Mouse (Mus musculus) stomach, embryonic 15.5 days (tissue): ENCODE measurements around the gene Tyk2. TPM values are rescaled to one million over a fixed set of nuclear protein-coding genes. Genes with fewer than 3 reads are reported as not detected.

Source experiments
- ATAC-seq: fragments of 200-750 bp; cut with Nextera tagmentation; 2 replicates; pipeline ENCODE4 v1.8.0; 2017; ENCODE audit warnings: low read depth, moderate number of reproducible peaks, moderate TSS enrichment; ENCODE audit not compliant: insufficient read depth, low FRiP score
- H3K27ac ChIP-seq: fragments of 300-500 bp; sonication (generic); 2 replicates; pipeline ENCODE4 v1.5.1; 2015; ENCODE audit warnings: mild to moderate bottlenecking, inconsistent platforms
- H3K27me3 ChIP-seq: fragments of 300-500 bp; sonication (generic); replicated peaks from 2 replicates; pipeline ENCODE4 v1.6.1; 2015; ENCODE audit warnings: inconsistent platforms
- H3K36me3 ChIP-seq: fragments of 300-500 bp; sonication (generic); 2 replicates; pipeline ENCODE4 v1.6.1; 2015; ENCODE audit warnings: inconsistent platforms
- H3K4me1 ChIP-seq: fragments of 300-500 bp; sonication (generic); 2 replicates; pipeline ENCODE4 v1.6.1; 2015; ENCODE audit warnings: inconsistent platforms
- H3K4me2 ChIP-seq: fragments of 300-500 bp; sonication (generic); 2 replicates; pipeline ENCODE4 v1.6.1; 2015; ENCODE audit warnings: mild to moderate bottlenecking, inconsistent platforms
- H3K4me3 ChIP-seq: fragments of 300-500 bp; sonication (generic); replicated peaks from 2 replicates; pipeline ENCODE4 v1.5.1; 2015; ENCODE audit warnings: inconsistent platforms
- H3K9ac ChIP-seq: fragments of 300-500 bp; sonication (generic); 2 replicates; pipeline ENCODE4 v1.6.1; 2015; ENCODE audit warnings: inconsistent platforms
- H3K9me3 ChIP-seq: fragments of 300-500 bp; sonication (generic); 2 replicates; pipeline ENCODE4 v1.6.1; 2016; ENCODE audit warnings: inconsistent platforms
- WGBS: fragments of 180-500 bp; shearing (Covaris S2); methylation state at CpG from one replicate; pipeline ENCODE4 v1.1.7; 2015; 5-methylcytosine and 5-hydroxymethylcytosine counted together
- polyA plus RNA-seq: library from polyadenylated mRNA; unstranded; fragments of >200 nt; fragmentation: Nextera tagmentation; extraction: Ambion mirVana; gene quantifications from 2 replicates; pipeline ENCODE4 v1.2.1, GENCODE M21; 2015

The Tyk2 gene
- polyA plus RNA-seq, 1 experiment from 2014 or later: 13.6 TPM

DNA sequence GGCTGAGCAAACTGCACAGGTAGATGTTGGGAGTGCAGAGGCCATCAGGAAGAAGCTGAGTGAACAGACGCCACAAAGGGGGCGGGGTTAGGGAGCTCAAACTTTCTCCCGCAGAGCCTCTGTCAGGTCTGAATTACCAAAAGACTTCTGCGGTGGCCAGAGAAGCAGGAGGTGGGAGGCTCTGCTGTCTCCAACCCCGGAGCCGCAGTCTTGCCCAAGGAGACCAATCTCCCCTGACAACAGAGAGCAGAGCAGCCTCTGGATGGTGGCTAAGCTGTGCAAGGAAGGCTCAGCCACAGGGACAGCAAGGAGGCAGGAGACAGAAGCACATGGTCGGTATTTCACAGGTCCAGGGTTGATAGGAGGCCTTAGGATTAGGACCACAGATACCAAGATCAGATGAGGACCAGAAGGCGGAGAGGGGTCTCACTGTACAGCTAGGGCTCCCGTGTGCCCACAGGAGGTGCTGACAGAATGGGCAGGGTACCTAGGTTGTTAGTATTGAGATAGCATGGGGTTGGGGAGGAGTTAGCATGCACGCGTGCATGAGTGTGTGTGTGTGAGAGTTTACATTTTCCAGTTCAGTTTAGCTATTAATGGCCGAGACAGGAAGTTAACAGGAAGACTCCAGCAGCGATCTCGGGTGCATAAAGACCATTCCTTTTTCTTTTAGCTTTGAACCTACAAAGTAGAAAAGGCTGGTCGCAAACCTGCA, 30.4 kb downstream of the Tyk2 start:
- Histone ChIP-seq H3K4me3 (no peak overlapping the region), H3K9ac (no peak overlapping the region; the same call in 1 of the 2 replicates), H3K27ac (no peak overlapping the region), H3K27me3 (no peaks in the 10 kb centered on the region), H3K4me2 (peak overlapping the region; percentile 8; the same call in 1 of the 2 replicates), H3K4me1 (no peaks in the 10 kb centered on the region), H3K9me3 (no peaks in the 10 kb centered on the region), H3K36me3 (no peaks in the 10 kb centered on the region)
- ATAC-seq: no peak
- 37% methylated on average over 15 of the region's 15 CpGs for WGBS

DNA sequence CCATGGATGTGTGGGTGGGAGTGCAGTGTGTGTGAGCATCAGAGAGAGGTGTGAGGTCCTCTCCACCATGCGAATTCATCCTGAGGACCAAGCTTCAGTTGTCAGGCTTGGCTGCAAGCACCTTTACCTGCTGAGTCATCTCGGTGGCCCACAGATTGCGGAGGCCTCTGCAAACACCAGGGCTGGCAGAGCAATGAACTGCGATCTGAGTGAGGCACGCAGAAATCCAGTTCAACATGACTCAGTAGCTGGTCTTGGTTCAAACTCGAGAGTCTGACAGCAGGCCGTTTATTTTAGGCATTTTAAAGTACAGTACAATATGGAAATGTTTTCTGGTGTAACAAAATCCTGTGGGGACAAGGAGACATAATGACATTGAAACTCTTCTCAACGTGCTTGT, 33.2 kb downstream of the Tyk2 start:
- 62% methylated on average over 8 of the region's 8 CpGs for WGBS
- Histone ChIP-seq H3K4me3 (no peak overlapping the region), H3K9me3 (no peaks in the 10 kb centered on the region), H3K9ac (no peak overlapping the region), H3K4me2 (no peak overlapping the region), H3K4me1 (no peaks in the 10 kb centered on the region), H3K27me3 (no peaks in the 10 kb centered on the region), H3K36me3 (no peaks in the 10 kb centered on the region), H3K27ac (no peak overlapping the region)
- ATAC-seq: no peak

DNA sequence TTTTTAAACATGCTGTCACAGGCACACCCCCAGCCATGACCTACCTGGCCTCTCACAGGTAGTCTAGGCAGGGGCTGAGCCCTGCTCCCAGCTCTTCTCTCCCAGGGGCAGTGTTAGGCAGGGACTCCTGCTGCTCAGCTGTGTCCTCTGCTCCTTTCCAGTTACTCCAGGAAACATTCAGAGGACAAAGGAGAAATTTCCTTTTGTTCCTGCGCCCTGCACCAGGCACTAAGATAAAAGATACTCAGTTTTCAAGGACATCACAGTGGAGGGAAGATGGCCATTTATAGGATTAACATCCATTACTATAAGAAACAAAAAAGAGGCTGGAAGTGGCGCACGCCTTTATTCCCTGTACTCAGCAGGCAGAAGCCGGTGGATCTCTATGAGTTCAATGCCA, 35.1 kb downstream of the Tyk2 start:
- Histone ChIP-seq H3K27ac (no peak overlapping the region), H3K9ac (no peak overlapping the region), H3K36me3 (no peaks in the 10 kb centered on the region), H3K27me3 (no peaks in the 10 kb centered on the region), H3K4me3 (no peak overlapping the region), H3K4me2 (no peak overlapping the region), H3K4me1 (peaks cover under 1% of the 10 kb centered on the region; the same call in 1 of the 2 replicates), H3K9me3 (no peaks in the 10 kb centered on the region)
- no peak for ATAC-seq
- WGBS: 87% methylated on average over 4 of the region's 4 CpGs

DNA sequence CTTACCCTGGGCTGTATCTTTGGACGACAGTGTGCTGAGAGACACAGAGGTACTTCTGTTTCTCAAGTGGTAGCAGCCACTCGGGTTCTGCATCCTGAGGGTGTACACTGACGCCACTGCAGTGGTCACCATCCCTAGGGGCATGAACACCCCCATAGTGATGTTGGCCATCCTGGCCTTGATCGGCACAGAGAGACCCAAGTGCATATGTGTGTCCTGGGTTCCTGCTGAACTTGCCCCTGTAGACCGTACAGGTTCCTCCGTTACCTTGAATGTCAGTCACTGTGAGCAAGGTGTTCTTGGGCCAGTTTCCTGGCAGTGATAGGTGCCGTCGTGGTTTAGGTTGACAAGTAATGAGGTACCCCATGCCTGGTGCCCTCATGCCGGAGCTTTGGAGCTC, 37.6 kb downstream of the Tyk2 start:
- H3K36me3 ChIP-seq: peaks cover 19% of the 10 kb centered on the region
- no peak overlapping the region for H3K4me2 ChIP-seq
- no peak for ATAC-seq
- WGBS: 93% methylated on average over 9 of the region's 9 CpGs
- H3K9me3 ChIP-seq: no peaks in the 10 kb centered on the region
- H3K4me3 ChIP-seq: no peak overlapping the region
- H3K27ac ChIP-seq: no peak overlapping the region
- no peak overlapping the region for H3K9ac ChIP-seq
- H3K4me1 ChIP-seq: peaks cover 11% of the 10 kb centered on the region
- H3K27me3 ChIP-seq: no peaks in the 10 kb centered on the region

DNA sequence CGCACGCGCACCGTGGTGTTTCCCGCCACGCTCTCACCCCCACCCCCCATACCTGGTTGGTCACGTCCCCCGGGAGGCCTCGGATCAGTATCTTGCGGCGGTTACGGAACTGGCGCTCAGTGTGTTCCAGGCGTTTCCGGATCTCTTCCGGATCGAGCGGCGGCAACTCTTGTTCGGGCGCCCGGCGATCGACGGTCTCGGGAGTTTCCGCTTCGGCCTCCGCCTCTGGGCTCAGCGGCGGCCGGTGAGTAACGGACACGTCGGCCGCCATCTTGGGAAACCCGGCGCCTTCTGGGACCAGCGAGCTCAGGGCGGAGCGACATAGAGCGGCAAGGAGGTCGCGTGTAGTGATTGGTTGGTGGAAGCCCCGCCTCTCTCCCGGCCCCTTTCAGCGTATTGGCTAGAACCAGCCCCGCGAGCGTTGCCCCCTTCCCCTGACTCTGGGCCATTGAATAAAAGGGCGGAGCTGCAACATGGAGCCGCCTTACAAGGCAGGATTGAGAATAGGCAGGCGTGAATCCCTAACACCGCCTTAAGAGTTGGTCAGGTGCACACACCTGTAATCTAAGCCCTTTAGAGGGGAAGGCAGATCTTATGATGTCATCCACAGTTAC, 39.2 kb downstream of the Tyk2 start, which contains the start of the genes Gm38431 and Raver1:
Gm38431 (minus strand) TSS at position 291 of the 614 bp plus-strand sequence.
Raver1 (minus strand) TSS at position 302 of the 614 bp plus-strand sequence.
- ATAC-seq: peak; percentile 100

DNA sequence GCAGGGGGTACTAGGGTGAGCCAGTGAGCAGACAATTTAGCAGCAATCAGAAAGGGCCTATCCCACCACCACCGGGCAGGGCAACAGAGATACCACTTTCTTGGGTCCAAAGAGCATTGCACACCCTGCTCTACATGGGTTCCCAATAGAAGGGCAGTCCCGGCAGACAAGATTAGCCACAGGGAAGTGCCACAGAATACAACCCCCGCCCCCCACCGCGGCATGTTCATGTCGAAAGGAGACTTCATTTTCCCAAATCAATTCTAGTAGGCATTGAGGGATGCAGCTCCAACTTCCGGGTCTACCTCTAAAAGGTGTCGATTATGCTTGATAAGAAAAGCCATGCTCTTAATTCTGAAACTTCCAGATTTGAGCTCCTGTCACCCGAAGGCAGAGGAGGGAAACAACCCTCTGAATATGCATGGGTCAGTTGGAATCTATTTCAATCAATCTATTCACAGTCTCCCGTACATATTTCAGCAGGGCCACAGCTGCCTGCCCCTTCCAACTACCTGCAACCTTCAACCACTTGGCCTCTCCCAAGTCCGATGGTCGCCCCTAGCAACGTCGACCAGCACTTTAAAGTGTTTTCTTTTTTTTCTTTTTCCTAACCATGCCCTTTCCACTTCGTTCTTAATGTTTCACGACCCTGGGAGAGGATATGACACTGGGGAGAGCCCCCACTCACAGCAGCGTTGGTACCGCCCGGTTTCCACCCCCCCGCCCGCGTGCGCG, 39.9 kb downstream of the Tyk2 start:
- no peaks in the 10 kb centered on the region for H3K27me3 ChIP-seq
- WGBS: 2% methylated on average over 24 of the region's 24 CpGs
- H3K36me3 ChIP-seq: peaks cover 35% of the 10 kb centered on the region
- H3K9me3 ChIP-seq: no peaks in the 10 kb centered on the region
- H3K4me2 ChIP-seq: peak overlapping the region; percentile 71
- peaks cover 11% of the 10 kb centered on the region for H3K4me1 ChIP-seq
- peak overlapping the region; percentile 92 for H3K27ac ChIP-seq
- H3K4me3 ChIP-seq: peak overlapping the region; percentile 75
- peak; percentile 3; the same call in 1 of the 2 replicates for ATAC-seq
- peak overlapping the region; percentile 62 for H3K9ac ChIP-seq

More for the DNA sequence above, 39.2 kb downstream of the Tyk2 start, which contains the start of the genes Gm38431 and Raver1:
- Histone ChIP-seq H3K27ac (peak within 1 kb of the TSS; percentile 92), H3K4me1 (peaks cover 11% of the 10 kb centered on the region), H3K4me2 (peak within 1 kb of the TSS; percentile 71), H3K9ac (peak within 1 kb of the TSS; percentile 62), H3K27me3 (no peaks in the 10 kb centered on the region), H3K4me3 (peak within 1 kb of the TSS; percentile 75), H3K36me3 (peaks cover 28% of the 10 kb centered on the region), H3K9me3 (no peaks in the 10 kb centered on the region)
- WGBS: under 1% methylated on average over 54 of the region's 54 CpGs

DNA sequence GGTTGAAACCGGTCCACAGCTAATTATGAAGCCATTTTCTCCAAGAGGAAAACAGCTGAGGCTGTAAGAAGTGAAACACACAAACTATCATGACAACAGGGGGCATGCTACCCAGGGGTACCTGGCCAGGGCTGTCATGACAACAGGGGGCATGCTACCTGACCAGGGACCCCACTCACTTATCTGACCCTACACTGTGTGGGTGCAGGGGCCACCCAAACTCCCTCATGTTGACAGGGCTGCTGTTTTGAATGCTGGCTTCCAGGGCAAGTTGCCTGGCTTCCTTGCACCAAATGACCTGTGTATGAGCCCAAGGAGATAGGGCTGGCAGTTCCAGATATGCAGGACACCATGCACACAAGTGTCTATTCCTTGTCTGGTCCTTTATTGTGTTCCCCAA, 40.5 kb downstream of the Tyk2 start:
- Histone ChIP-seq H3K9ac (peak overlapping the region; percentile 62; the same call in 1 of the 2 replicates), H3K27ac (peak overlapping the region; percentile 92; the same call in 1 of the 2 replicates), H3K36me3 (peaks cover 41% of the 10 kb centered on the region), H3K9me3 (no peaks in the 10 kb centered on the region), H3K27me3 (no peaks in the 10 kb centered on the region), H3K4me1 (peaks cover 11% of the 10 kb centered on the region), H3K4me2 (peak overlapping the region; percentile 71), H3K4me3 (peak overlapping the region; percentile 75)
- 85% methylated on average over 1 of the region's 1 CpGs for WGBS
- ATAC-seq: no peak

DNA sequence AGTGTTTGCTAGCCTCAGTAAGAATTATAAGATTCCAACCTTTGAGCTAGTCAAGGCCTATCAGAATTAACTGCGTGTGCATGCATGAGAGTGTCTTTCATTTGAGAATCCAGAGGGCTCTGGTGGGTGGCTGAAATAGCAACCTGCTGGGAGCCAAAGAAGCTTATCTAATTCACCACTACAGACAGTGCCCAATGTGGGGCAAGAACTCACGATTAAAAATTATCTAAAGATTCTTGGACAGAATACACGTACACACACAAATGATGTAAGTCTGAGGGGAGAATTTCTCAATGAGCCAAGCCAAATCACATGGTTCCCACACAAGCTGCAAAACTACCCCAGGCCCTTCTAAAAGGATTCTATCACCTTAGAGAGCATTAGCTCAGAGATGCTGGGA, 47.7 kb downstream of the Tyk2 start:
- 85% methylated on average over 3 of the region's 3 CpGs for WGBS
- Histone ChIP-seq H3K27ac (no peak overlapping the region), H3K36me3 (peaks cover 81% of the 10 kb centered on the region), H3K9ac (no peak overlapping the region), H3K27me3 (no peaks in the 10 kb centered on the region), H3K9me3 (no peaks in the 10 kb centered on the region), H3K4me2 (no peak overlapping the region), H3K4me3 (no peak overlapping the region), H3K4me1 (no peaks in the 10 kb centered on the region)
- ATAC-seq: no peak

DNA sequence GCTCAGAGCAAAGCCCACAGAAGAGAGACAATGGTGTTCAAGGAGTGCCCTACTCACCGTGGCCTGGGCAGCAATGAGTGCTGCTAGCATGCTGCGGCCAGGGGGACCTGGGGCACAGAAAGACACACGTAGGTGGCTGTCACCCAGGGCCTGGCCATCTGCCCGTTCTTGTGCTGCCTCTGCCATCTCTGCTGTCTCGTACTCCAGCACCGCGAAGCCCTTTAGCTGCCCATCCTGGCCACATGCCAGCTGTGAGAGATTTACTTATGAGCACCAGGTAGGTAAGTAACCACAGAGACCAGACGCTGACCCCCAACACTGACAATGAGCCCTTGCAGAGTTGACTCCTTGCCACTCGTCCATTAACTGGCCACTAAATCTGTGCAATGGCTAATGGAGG, 49.9 kb downstream of the Tyk2 start:
- Histone ChIP-seq H3K9ac (no peak overlapping the region), H3K27me3 (no peaks in the 10 kb centered on the region), H3K4me1 (no peaks in the 10 kb centered on the region), H3K27ac (no peak overlapping the region), H3K36me3 (peaks cover 83% of the 10 kb centered on the region), H3K4me2 (no peak overlapping the region), H3K4me3 (no peak overlapping the region), H3K9me3 (no peaks in the 10 kb centered on the region)
- no peak for ATAC-seq
- 89% methylated on average over 9 of the region's 9 CpGs for WGBS

DNA sequence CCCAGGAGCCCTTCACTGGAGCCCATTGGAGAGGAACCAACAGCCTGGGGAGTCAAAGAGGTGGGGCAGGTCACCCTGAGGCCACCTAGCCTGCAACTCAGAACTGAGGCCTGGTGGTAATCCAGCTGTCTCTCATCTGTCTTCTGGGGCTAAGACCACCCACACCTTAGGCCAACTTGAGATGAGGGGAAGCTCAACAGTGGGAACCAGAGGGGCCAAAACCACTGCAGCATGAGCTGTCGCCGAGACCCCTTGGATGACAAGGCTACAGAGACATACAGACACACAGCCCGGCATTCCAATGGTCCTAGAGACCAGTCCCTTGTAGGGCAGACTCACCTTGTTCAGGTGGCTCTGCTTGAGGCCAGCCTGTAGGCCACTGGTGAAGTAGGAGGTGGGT, 55.4 kb downstream of the Tyk2 start:
- Histone ChIP-seq H3K9ac (no peak overlapping the region), H3K27ac (no peak overlapping the region), H3K4me1 (peaks cover 15% of the 10 kb centered on the region), H3K9me3 (no peaks in the 10 kb centered on the region), H3K36me3 (peaks cover 48% of the 10 kb centered on the region), H3K27me3 (no peaks in the 10 kb centered on the region), H3K4me2 (no peak overlapping the region), H3K4me3 (no peak overlapping the region)
- no peak for ATAC-seq
- WGBS: 90% methylated on average over 3 of the region's 3 CpGs

DNA sequence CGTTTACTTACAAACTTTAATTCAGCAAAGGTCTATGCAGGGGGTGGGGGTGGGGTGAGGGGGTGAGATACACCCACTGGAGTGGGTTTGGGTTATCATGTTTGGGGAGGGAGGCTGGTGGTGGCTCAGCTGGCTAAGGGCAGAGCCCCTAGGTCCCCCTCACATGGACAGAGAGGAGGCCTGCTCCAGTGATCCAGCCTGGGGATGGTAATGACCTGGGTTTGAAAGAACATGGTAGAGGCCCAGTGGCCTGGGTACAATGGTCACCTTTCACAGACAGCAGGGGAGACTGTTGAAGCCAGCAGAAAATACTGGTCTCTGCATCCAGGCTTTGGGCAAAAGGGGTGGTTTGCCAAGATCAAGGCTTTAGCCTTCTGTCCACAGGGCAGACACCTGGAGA, 56.9 kb downstream of the Tyk2 start:
- no peak for ATAC-seq
- H3K36me3 ChIP-seq: peaks cover 39% of the 10 kb centered on the region

More for the DNA sequence above, 56.9 kb downstream of the Tyk2 start:
- Histone ChIP-seq H3K9ac (no peak overlapping the region), H3K9me3 (no peaks in the 10 kb centered on the region), H3K4me2 (no peak overlapping the region), H3K27ac (peak overlapping the region; percentile 52; the same call in 1 of the 2 replicates), H3K27me3 (no peaks in the 10 kb centered on the region), H3K4me1 (peaks cover 15% of the 10 kb centered on the region), H3K4me3 (no peak overlapping the region)
- WGBS: 81% methylated on average over 1 of the region's 1 CpGs
